Mouse (Mus musculus): ENCODE data around the gene Nfia. TPM values are rescaled to one million over a fixed set of nuclear protein-coding genes. Genes with fewer than 3 reads are reported as not detected.

Gene Nfia
- polyA plus RNA-seq, 1 experiment from 2014 or later: 42.1 TPM

DNA sequence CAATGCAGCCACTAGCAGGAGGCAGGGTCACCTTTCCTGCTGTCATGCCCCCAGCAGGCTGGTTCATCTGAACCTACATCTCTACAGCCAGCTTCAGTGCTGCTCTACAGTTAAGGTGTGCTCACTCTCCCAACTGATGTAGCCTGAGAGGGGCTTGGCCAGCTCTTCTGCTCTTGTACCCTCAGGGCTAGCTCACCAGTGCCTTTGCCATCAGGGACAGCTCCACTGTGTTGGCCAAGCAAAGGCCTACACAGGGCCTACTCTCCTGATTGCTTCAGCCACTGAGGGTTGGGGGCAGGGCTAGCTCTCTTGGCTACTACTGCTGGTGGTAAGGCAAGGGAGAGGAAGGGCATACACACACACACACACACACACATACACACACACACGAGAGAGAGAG, 2.7 kb upstream of the Nfia start:
- no peak for DNase-seq (ENCODE audit: low spot score)
- no CpG with 5 or more reads among the region's 1 CpGs for WGBS
- H3K4me2 ChIP-seq (ENCODE audit: low read length): no peak overlapping the region
- no peaks in the 10 kb centered on the region for H3K36me3 ChIP-seq (ENCODE audit: control insufficient read depth, insufficient read depth, low read length)
- H3K4me1 ChIP-seq (replicated peaks; ENCODE audit: control insufficient read depth, insufficient read depth, low read length): no peaks in the 10 kb centered on the region; the same call in none of the 2 replicates
- no peak for ATAC-seq (replicated peaks; ENCODE audit: low FRiP score, low TSS enrichment, low read depth)
- no peak overlapping the region for H3K9ac ChIP-seq (ENCODE audit: low read length)
- no peak overlapping the region for H3K4me3 ChIP-seq (ENCODE audit: low read depth, low read length)
- no peaks in the 10 kb centered on the region for H3K27me3 ChIP-seq (replicated peaks; ENCODE audit: control insufficient read depth, insufficient read depth, low read length)
- H3K9me3 ChIP-seq (ENCODE audit: control insufficient read depth, low read length): no peaks in the 10 kb centered on the region
- no peak overlapping the region for H3K27ac ChIP-seq (ENCODE audit: low read depth)

DNA sequence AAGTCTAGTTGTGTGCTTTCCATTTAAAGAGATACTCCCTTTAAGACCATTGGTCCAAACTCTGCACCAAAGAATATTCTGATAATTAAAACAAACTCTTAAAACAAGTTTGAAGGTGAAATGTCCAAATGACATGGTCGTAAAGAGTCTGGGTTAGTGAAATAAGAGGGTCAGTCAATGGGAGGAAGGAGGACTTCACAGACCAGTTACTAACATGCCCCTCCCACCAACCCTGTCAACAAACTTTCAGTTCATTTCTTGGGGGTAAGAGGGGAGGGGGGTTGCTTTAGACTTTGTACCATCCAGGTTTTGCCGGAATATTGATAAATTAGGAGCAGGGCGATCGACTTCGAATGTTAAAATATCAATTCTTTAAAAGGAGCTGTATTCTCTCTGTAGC, 1.1 kb upstream of the Nfia start:
- H3K4me3 ChIP-seq (ENCODE audit: low read depth, low read length): peak overlapping the region; percentile 57
- no peaks in the 10 kb centered on the region for H3K9me3 ChIP-seq (ENCODE audit: control insufficient read depth, low read length)
- peak overlapping the region; percentile 79 for H3K4me2 ChIP-seq (ENCODE audit: low read length)
- DNase-seq (ENCODE audit: low spot score) (no peak), ATAC-seq (replicated peaks; ENCODE audit: low FRiP score, low TSS enrichment, low read depth) (no peak)
- peaks cover 12% of the 10 kb centered on the region for H3K4me1 ChIP-seq (replicated peaks; ENCODE audit: control insufficient read depth, insufficient read depth, low read length)
- WGBS: 17% methylated on average over 5 of the region's 5 CpGs
- peak overlapping the region; percentile 45 for H3K9ac ChIP-seq (ENCODE audit: low read length)
- H3K27me3 ChIP-seq (replicated peaks; ENCODE audit: control insufficient read depth, insufficient read depth, low read length): no peaks in the 10 kb centered on the region
- no peaks in the 10 kb centered on the region for H3K36me3 ChIP-seq (ENCODE audit: control insufficient read depth, insufficient read depth, low read length)
- H3K27ac ChIP-seq (ENCODE audit: low read depth): peak overlapping the region; percentile 91

DNA sequence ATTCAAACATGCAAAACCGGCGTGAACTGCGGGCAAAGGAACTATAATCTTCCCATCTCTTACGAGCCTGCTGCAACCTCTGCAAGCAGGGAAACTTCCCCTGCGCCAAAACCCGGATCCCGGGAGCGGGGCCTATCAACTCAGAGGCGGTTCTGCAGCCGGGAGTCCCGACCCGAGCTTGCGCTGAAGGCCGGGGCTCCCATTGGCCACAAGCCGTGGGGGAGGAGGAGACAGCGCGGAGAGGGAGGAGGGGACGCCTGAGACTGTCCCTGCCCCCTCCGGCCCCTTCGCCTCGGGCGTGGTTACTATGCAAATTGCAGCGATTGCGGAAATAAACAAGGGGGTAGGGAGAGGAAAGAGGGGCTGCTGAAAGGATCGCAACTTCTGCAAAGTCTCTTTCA, 450 bp upstream of the Nfia start:
- H3K4me3 ChIP-seq (ENCODE audit: low read depth, low read length): peak overlapping the region; percentile 57
- H3K27ac ChIP-seq (ENCODE audit: low read depth): peak overlapping the region; percentile 91
- H3K4me1 ChIP-seq (replicated peaks; ENCODE audit: control insufficient read depth, insufficient read depth, low read length): peaks cover 12% of the 10 kb centered on the region
- DNase-seq (ENCODE audit: low spot score) (peak; percentile 95), ATAC-seq (replicated peaks; ENCODE audit: low FRiP score, low TSS enrichment, low read depth) (peak; percentile 89)
- no peaks in the 10 kb centered on the region for H3K9me3 ChIP-seq (ENCODE audit: control insufficient read depth, low read length)
- H3K27me3 ChIP-seq (replicated peaks; ENCODE audit: control insufficient read depth, insufficient read depth, low read length): no peaks in the 10 kb centered on the region
- peak overlapping the region; percentile 60 for H3K9ac ChIP-seq (ENCODE audit: low read length)
- 0% methylated on average over 25 of the region's 25 CpGs for WGBS
- H3K4me2 ChIP-seq (ENCODE audit: low read length): peak overlapping the region; percentile 79
- H3K36me3 ChIP-seq (ENCODE audit: control insufficient read depth, insufficient read depth, low read length): no peaks in the 10 kb centered on the region

DNA sequence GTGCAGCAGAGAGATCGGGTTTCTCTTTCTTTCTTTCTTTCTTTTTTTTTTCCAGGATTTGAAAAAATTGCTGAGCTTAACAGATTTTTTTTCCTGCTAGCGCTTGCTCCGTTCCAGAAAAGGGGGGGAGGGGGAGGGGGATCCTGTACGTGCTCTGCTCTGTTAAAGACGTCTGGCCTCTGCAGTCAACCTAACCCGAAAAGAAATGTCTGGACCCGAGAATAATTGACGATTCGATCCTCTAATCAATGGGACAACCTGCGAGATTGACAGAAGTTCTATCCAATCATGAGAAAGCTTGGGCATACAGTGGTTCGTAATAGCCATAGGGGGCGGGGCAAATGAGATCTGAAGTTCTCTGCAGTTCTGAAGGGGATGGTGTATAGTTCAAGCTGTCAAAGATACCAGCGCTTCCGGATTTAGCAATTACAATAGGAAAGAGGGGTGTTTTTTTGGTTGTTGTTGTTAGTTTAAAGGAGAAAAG, 618 bp downstream of the Nfia start:
- under 1% methylated on average over 14 of the region's 14 CpGs for WGBS
- peak overlapping the region; percentile 79 for H3K4me2 ChIP-seq (ENCODE audit: low read length)
- no peaks in the 10 kb centered on the region for H3K36me3 ChIP-seq (ENCODE audit: control insufficient read depth, insufficient read depth, low read length)
- peak overlapping the region; percentile 91 for H3K27ac ChIP-seq (ENCODE audit: low read depth)
- H3K9ac ChIP-seq (ENCODE audit: low read length): peak overlapping the region; percentile 60
- no peaks in the 10 kb centered on the region for H3K27me3 ChIP-seq (replicated peaks; ENCODE audit: control insufficient read depth, insufficient read depth, low read length)
- peak; percentile 66 for ATAC-seq (replicated peaks; ENCODE audit: low FRiP score, low TSS enrichment, low read depth)
- peaks cover 12% of the 10 kb centered on the region for H3K4me1 ChIP-seq (replicated peaks; ENCODE audit: control insufficient read depth, insufficient read depth, low read length)
- H3K4me3 ChIP-seq (ENCODE audit: low read depth, low read length): peak overlapping the region; percentile 57
- H3K9me3 ChIP-seq (ENCODE audit: control insufficient read depth, low read length): no peaks in the 10 kb centered on the region
- DNase-seq (ENCODE audit: low spot score): peak; percentile 88

DNA sequence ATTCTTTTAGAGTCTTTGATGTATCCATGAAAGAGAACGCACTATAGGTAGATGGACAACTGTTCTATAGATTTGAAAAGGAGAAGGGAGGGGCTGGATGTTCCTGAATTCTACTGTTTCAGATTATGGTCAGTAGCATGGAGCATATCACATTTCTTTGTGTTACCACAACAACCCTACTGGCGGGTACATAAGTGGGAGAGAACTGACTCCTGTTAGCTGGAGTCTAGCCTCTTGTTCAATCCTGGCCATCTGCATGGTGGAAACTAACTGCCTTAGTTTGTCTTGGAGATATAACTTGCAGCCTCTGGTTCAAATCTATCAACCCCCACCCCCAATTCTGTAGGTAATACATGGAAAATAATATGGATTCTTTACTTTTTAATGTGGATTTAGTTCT, 1.3 kb downstream of the Nfia start:
- Histone ChIP-seq H3K27me3 (replicated peaks; ENCODE audit: control insufficient read depth, insufficient read depth, low read length) (no peaks in the 10 kb centered on the region), H3K9ac (ENCODE audit: low read length) (no peak overlapping the region), H3K9me3 (ENCODE audit: control insufficient read depth, low read length) (no peaks in the 10 kb centered on the region), H3K4me2 (ENCODE audit: low read length) (peak overlapping the region; percentile 79), H3K4me1 (replicated peaks; ENCODE audit: control insufficient read depth, insufficient read depth, low read length) (peaks cover 12% of the 10 kb centered on the region), H3K27ac (ENCODE audit: low read depth) (peak overlapping the region; percentile 91), H3K36me3 (ENCODE audit: control insufficient read depth, insufficient read depth, low read length) (no peaks in the 10 kb centered on the region), H3K4me3 (ENCODE audit: low read depth, low read length) (peak overlapping the region; percentile 57)
- no peak for ATAC-seq (replicated peaks; ENCODE audit: low FRiP score, low TSS enrichment, low read depth)
- WGBS: 71% methylated on average over 2 of the region's 2 CpGs
- DNase-seq (ENCODE audit: low spot score): peak; percentile 46

DNA sequence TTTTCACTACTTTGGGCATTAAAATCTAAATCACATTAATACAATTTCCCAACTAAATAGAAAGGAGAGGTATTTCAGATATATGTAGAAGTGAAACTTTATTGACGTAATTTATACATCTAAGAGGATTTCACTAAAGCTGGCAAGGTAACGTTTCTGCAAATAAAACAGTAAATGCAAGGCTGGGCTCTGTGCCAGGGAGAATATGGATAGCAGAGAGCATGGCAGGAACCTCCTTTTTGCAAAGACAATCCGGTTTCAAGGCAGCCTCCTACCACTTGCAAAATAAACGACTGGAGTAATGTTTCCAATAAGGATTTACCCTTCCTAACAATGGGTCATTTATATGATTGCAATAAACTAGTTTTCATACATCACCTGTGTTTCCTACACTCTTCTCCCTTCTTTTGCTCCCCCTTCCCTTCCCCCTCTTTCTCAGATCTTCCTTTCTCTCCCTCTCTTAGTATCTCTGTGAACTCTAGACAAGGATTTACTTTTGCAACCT, 2.0 kb downstream of the Nfia start:
- Histone ChIP-seq H3K9ac (ENCODE audit: low read length) (peak overlapping the region; percentile 99), H3K27ac (ENCODE audit: low read depth) (peak overlapping the region; percentile 92), H3K27me3 (replicated peaks; ENCODE audit: control insufficient read depth, insufficient read depth, low read length) (no peaks in the 10 kb centered on the region), H3K4me2 (ENCODE audit: low read length) (peak overlapping the region; percentile 79), H3K9me3 (ENCODE audit: control insufficient read depth, low read length) (no peaks in the 10 kb centered on the region), H3K4me3 (ENCODE audit: low read depth, low read length) (peak overlapping the region; percentile 82), H3K36me3 (ENCODE audit: control insufficient read depth, insufficient read depth, low read length) (no peaks in the 10 kb centered on the region), H3K4me1 (replicated peaks; ENCODE audit: control insufficient read depth, insufficient read depth, low read length) (peaks cover 12% of the 10 kb centered on the region)
- WGBS: 10% methylated on average over 4 of the region's 4 CpGs
- ATAC-seq (replicated peaks; ENCODE audit: low FRiP score, low TSS enrichment, low read depth) (no peak), DNase-seq (ENCODE audit: low spot score) (no peak)

DNA sequence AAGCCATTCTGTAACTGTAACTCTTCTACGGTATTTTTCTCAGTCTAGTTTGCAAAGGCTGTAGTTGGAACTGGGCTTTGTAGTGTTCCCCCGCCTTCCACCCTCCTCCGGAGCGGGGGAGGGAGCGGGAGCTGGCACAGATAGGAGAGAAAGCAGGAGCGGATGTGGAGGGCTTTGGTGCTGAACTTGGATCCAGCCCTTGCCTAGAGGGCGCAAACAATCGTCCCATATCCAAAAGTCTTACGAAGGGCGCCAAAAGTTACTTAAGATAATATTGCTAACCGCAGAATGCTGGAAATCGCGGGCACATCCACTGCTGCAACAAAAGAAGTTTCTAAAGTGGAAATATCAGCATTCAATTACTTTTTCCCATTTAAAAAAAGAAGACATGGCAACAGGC, 2.5 kb downstream of the Nfia start:
- Histone ChIP-seq H3K9me3 (ENCODE audit: control insufficient read depth, low read length) (no peaks in the 10 kb centered on the region), H3K36me3 (ENCODE audit: control insufficient read depth, insufficient read depth, low read length) (no peaks in the 10 kb centered on the region), H3K27ac (ENCODE audit: low read depth) (peak overlapping the region; percentile 92), H3K27me3 (replicated peaks; ENCODE audit: control insufficient read depth, insufficient read depth, low read length) (no peaks in the 10 kb centered on the region), H3K9ac (ENCODE audit: low read length) (peak overlapping the region; percentile 99), H3K4me2 (ENCODE audit: low read length) (peak overlapping the region; percentile 79), H3K4me1 (replicated peaks; ENCODE audit: control insufficient read depth, insufficient read depth, low read length) (peaks cover 14% of the 10 kb centered on the region), H3K4me3 (ENCODE audit: low read depth, low read length) (peak overlapping the region; percentile 82)
- DNase-seq (ENCODE audit: low spot score): peak; percentile 80
- 0% methylated on average over 13 of the region's 13 CpGs for WGBS
- no peak for ATAC-seq (replicated peaks; ENCODE audit: low FRiP score, low TSS enrichment, low read depth)

DNA sequence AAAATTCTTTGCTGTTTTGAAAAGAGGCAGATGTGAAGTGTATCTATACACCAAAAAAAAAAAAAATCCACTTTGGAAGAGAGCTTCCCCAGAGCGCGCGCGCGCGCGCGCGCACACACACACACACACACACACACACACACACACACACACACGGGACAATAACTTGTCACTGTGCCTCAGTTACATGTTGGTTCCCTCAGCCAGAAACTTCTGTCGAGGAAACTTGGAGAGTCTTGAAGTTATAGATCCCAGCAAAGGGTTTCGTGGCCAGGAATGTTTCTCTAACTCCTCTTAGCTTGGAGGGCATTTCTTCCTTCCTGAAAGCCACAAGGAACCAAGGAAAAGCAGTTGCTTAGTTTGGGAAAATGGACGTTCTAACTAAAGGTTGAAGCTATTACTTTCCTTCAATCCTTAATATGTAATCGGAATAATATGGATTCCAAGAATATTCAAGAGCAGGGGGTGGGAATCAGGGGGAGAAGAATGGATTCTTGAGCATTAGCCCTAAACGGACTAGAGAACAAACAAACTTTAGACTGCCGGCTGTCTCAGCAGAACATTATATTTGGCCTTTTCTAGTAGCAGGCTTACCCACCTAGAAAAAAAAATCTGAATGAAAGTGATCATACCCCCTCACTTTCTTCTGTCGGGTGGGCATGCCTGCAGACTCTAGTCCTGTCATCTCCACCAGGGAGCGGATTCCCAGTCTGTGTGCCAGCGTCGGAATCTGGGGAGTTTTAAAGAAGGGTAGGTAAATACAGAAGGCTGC, 3.1 kb downstream of the Nfia start:
- 1% methylated on average over 20 of the region's 20 CpGs for WGBS
- Histone ChIP-seq H3K4me3 (ENCODE audit: low read depth, low read length) (peak overlapping the region; percentile 82), H3K27me3 (replicated peaks; ENCODE audit: control insufficient read depth, insufficient read depth, low read length) (no peaks in the 10 kb centered on the region), H3K9ac (ENCODE audit: low read length) (peak overlapping the region; percentile 99), H3K4me2 (ENCODE audit: low read length) (peak overlapping the region; percentile 79), H3K9me3 (ENCODE audit: control insufficient read depth, low read length) (no peaks in the 10 kb centered on the region), H3K4me1 (replicated peaks; ENCODE audit: control insufficient read depth, insufficient read depth, low read length) (peaks cover 15% of the 10 kb centered on the region), H3K36me3 (ENCODE audit: control insufficient read depth, insufficient read depth, low read length) (no peaks in the 10 kb centered on the region), H3K27ac (ENCODE audit: low read depth) (peak overlapping the region; percentile 92)
- no peak for DNase-seq (ENCODE audit: low spot score)
- no peak for ATAC-seq (replicated peaks; ENCODE audit: low FRiP score, low TSS enrichment, low read depth)
